Mouse (Mus musculus): ENCODE data around the gene Sept9.

The Sept9 gene

GRCm38 (mm10) chr11:117296500-117297189 is 97.2 kb downstream of the Sept9 start:
- no peak for DNase-seq

- DNase-seq = no peak
These were observed 97.8 kb downstream of the Sept9 start for GRCm38 (mm10) chr11:117297190-117297829.

GRCm38 (mm10) chr11:117299741-117300140 is 100.3 kb downstream of the Sept9 start:
- peak; percentile 56 for DNase-seq

GRCm38 (mm10) chr11:117300809-117301208 is 101.3 kb downstream of the Sept9 start:
- DNase-seq = peak; percentile 28

- peak; percentile 46 for DNase-seq
These were observed 102.3 kb downstream of the Sept9 start for GRCm38 (mm10) chr11:117301716-117302115.

- DNase-seq = no peak
These were observed 102.9 kb downstream of the Sept9 start for GRCm38 (mm10) chr11:117302371-117302770.

GRCm38 (mm10) chr11:117305509-117306188 is 106.2 kb downstream of the Sept9 start:
- no peak for DNase-seq

- DNase-seq = peak; percentile 49
These were observed 107.0 kb downstream of the Sept9 start for GRCm38 (mm10) chr11:117306311-117307088.

GRCm38 (mm10) chr11:117307895-117308786 is 108.7 kb downstream of the Sept9 start:
- DNase-seq = peak; percentile 81

- DNase-seq = no peak
These were observed 109.9 kb downstream of the Sept9 start for GRCm38 (mm10) chr11:117309108-117309917.

- DNase-seq = no peak
These were observed 110.4 kb downstream of the Sept9 start for GRCm38 (mm10) chr11:117309918-117310287.

GRCm38 (mm10) chr11:117310341-117311107 is 111.1 kb downstream of the Sept9 start:
- DNase-seq = no peak

GRCm38 (mm10) chr11:117311127-117311800 is 111.8 kb downstream of the Sept9 start:
- peak; percentile 70 for DNase-seq

GRCm38 (mm10) chr11:117312028-117312901 is 112.8 kb downstream of the Sept9 start:
- DNase-seq = no peak

GRCm38 (mm10) chr11:117312936-117313335 is 113.5 kb downstream of the Sept9 start:
- peak; percentile 84 for DNase-seq

- DNase-seq = no peak
These were observed 114.0 kb downstream of the Sept9 start for GRCm38 (mm10) chr11:117313446-117313845.

- DNase-seq = peak; percentile 77
These were observed 114.6 kb downstream of the Sept9 start for GRCm38 (mm10) chr11:117314026-117314425.

GRCm38 (mm10) chr11:117314520-117314919 is 115.1 kb downstream of the Sept9 start:
- no peak for DNase-seq

GRCm38 (mm10) chr11:117315309-117315708 is 115.8 kb downstream of the Sept9 start:
- no peak for DNase-seq

Data from thymus, postnatal 25 days (tissue).